Mouse (Mus musculus): ENCODE measurements at regions not wholly inside any gene's neighbourhood (a gene's known extent, or its start where the extent isn't known, plus 50 kb on each side); places are given as distances from the start of the nearest gene placed in this dataset.

DNA sequence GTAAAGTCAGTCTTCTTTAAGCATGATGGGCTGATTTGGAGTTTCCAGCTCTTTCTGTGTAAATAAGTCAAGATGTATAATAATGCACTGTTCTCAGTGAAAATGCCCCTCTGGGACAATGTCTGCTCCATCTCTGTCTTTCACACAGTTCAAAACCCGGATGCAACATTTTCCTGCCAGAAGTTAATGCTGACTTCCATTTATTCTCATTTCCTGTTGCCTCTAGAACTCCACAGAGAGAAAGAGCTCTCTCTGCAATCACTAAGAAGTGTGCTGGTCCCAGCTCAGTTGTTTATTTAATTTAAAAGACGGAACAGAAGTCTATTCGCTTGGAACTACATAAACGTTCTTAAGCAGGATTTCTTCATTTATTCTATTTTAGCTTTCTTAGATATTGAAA, 92.0 kb upstream of the Hpgd start:
- TF ChIP-seq MAFK (IDR thresholded peaks at IDR 0.05; ENCODE audit: insufficient read depth, low read depth, low read length), result no peak
- TF ChIP-seq CHD2 (IDR thresholded peaks at IDR 0.05; ENCODE audit: low read depth, low read length), result no peak
- no peak for TF ChIP-seq HCFC1 (IDR thresholded peaks at IDR 0.05; ENCODE audit: borderline replicate concordance, insufficient read depth, low read length)
- TF ChIP-seq ZC3H11A (IDR thresholded peaks at IDR 0.05; ENCODE audit: borderline replicate concordance, low read depth, low read length), result no peak
- TF ChIP-seq ZNF384 (IDR thresholded peaks at IDR 0.05; ENCODE audit: low read depth, low read length), result no peak

Data from ES-E14 (cell line).